Mouse (Mus musculus) liver, embryonic 16.5 days (tissue): ENCODE data around the gene Bax. TPM values are rescaled to one million over a fixed set of nuclear protein-coding genes. Genes with fewer than 3 reads are reported as not detected.
"Not testable (repeated sequence)": the region's sequence is repeated elsewhere in the genome, so short reads cannot be mapped to it uniquely, and the experiment has no call there.

Source experiments
- ATAC-seq: fragments of 200-750 bp; cut with Nextera tagmentation; 2 replicates; pipeline ENCODE4 v1.8.0; 2017; ENCODE audit warnings: low read depth, mild to moderate bottlenecking, moderate number of reproducible peaks, moderate library complexity
- H3K27ac ChIP-seq: fragments of 300-500 bp; sonication (generic); 2 replicates; pipeline ENCODE4 v1.5.1; 2014; ENCODE audit warnings: mild to moderate bottlenecking, low read length
- H3K27me3 ChIP-seq: fragments of 300-500 bp; sonication (generic); 2 replicates; pipeline ENCODE4 v1.6.1; 2014; ENCODE audit warnings: low read depth, low read length, mixed read lengths; ENCODE audit not compliant: control insufficient read depth, insufficient read depth
- H3K36me3 ChIP-seq: fragments of 300-500 bp; sonication (generic); 2 replicates; pipeline ENCODE4 v1.6.1; 2014; ENCODE audit warnings: mild to moderate bottlenecking; ENCODE audit not compliant: control insufficient read depth, insufficient read depth
- H3K4me1 ChIP-seq: fragments of 300-500 bp; sonication (generic); 2 replicates; pipeline ENCODE4 v1.6.1; 2014; ENCODE audit warnings: low read depth, low read length, mixed read lengths; ENCODE audit not compliant: control insufficient read depth
- H3K4me2 ChIP-seq: fragments of 300-500 bp; sonication (generic); 2 replicates; pipeline ENCODE4 v1.6.1; 2014; ENCODE audit warnings: low read depth, low read length, mixed read lengths
- H3K4me3 ChIP-seq: fragments of 300-500 bp; sonication (generic); 2 replicates; pipeline ENCODE4 v1.5.1; 2014; ENCODE audit warnings: low read depth, mild to moderate bottlenecking, low read length
- H3K9ac ChIP-seq: fragments of 300-500 bp; sonication (generic); 2 replicates; pipeline ENCODE4 v1.6.1; 2014; ENCODE audit warnings: low read depth, low read length
- H3K9me3 ChIP-seq: fragments of 300-500 bp; sonication (generic); replicated peaks from 2 replicates; pipeline ENCODE4 v1.6.1; 2016; ENCODE audit warnings: low read length; ENCODE audit not compliant: control insufficient read depth
- WGBS: fragments of 180-500 bp; shearing (Covaris S2); extraction: QIAGEN DNeasy Blood & Tissue Kit; methylation state at CpG from one replicate; pipeline ENCODE4 v1.1.7; 2014; ENCODE audit not compliant: insufficient replicate concordance; 5-methylcytosine and 5-hydroxymethylcytosine counted together
- polyA plus RNA-seq: library from polyadenylated mRNA; unstranded; fragments of >200 nt; fragmentation: Nextera tagmentation; extraction: Ambion mirVana; gene quantifications from 2 replicates; pipeline ENCODE4 v1.2.1, GENCODE M21; 2015

The Bax gene
- polyA plus RNA-seq, 1 experiment from 2014 or later = 63.3 TPM

DNA sequence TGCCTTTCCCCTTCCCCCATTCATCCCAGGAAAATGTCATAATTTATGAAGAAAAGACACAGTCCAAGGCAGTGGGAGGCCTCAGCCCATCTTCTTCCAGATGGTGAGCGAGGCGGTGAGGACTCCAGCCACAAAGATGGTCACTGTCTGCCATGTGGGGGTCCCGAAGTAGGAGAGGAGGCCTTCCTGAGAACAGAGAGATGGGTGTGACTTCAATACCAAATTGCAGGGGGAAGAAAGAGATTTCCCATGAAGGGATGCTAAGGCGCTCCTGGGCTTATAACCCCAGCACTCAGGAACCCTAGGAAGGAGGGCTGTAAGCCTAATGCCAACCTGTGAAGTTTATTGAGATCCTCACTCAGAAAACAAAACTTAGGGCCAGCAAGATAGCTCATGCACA, 4.9 kb downstream of the Bax start:
- Histone ChIP-seq H3K27ac (peak overlapping the region; percentile 99), H3K36me3 (peaks cover 31% of the 10 kb centered on the region), H3K4me2 (peak overlapping the region; percentile 79; the same call in 1 of the 2 replicates), H3K4me3 (peak overlapping the region; percentile 35), H3K9ac (peak overlapping the region; percentile 52; the same call in 1 of the 2 replicates), H3K27me3 (no peaks in the 10 kb centered on the region), H3K9me3 (no peaks in the 10 kb centered on the region), H3K4me1 (peaks cover 54% of the 10 kb centered on the region)
- 88% methylated on average over 4 of the region's 4 CpGs for WGBS
- ATAC-seq = no peak

GRCm38 (mm10) chr7:45461326-45461725, 5.4 kb downstream of the Bax start:
- no peaks in the 10 kb centered on the region for H3K27me3 ChIP-seq
- peak overlapping the region; percentile 99 for H3K27ac ChIP-seq
- peak overlapping the region; percentile 70 for H3K9ac ChIP-seq
- H3K36me3 ChIP-seq = peaks cover 31% of the 10 kb centered on the region
- H3K4me1 ChIP-seq = peaks cover 58% of the 10 kb centered on the region
- H3K9me3 ChIP-seq = no peaks in the 10 kb centered on the region
- ATAC-seq = peak; percentile 8
- H3K4me3 ChIP-seq = peak overlapping the region; percentile 70
- 50% methylated on average over 5 of the region's 5 CpGs for WGBS
- H3K4me2 ChIP-seq = peak overlapping the region; percentile 79

DNA sequence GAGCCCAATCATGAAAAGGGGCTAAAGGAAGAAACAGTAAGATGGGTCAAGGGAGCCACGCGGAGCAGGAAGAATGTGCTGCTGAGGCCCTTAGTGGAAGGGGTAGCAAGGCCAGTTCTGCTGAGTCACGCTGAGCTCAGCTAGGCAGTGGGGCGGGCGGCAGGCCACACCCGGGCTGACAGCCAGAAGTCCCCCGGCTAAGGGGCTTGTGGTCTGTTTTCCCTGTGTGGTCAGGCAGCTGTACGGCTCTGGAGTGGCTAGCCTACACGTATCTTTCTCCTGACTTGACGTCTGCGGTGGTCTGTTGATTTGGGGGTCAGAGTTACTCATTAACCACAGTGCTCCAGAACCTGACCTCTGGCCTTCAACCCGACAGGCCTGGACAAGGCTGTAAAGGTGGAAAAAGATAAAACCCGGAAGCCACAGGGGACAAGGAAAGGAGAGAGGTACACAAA, 5.8 kb downstream of the Bax start:
- 2% methylated on average over 13 of the region's 13 CpGs for WGBS
- no peaks in the 10 kb centered on the region for H3K27me3 ChIP-seq
- H3K27ac ChIP-seq = peak overlapping the region; percentile 99
- peaks cover 58% of the 10 kb centered on the region for H3K4me1 ChIP-seq
- H3K4me3 ChIP-seq = peak overlapping the region; percentile 70
- H3K4me2 ChIP-seq = peak overlapping the region; percentile 79
- peak; percentile 70 for ATAC-seq
- H3K36me3 ChIP-seq = peaks cover 31% of the 10 kb centered on the region
- peak overlapping the region; percentile 70 for H3K9ac ChIP-seq
- H3K9me3 ChIP-seq = no peaks in the 10 kb centered on the region

GRCm38 (mm10) chr7:45460377-45460776, 6.3 kb downstream of the Bax start:
- no peaks in the 10 kb centered on the region for H3K27me3 ChIP-seq
- H3K4me3 ChIP-seq = peak overlapping the region; percentile 70
- peaks cover 53% of the 10 kb centered on the region for H3K4me1 ChIP-seq
- H3K9me3 ChIP-seq = no peaks in the 10 kb centered on the region
- H3K9ac ChIP-seq = peak overlapping the region; percentile 70
- ATAC-seq = no peak
- WGBS = 26% methylated on average over 7 of the region's 7 CpGs
- H3K4me2 ChIP-seq = peak overlapping the region; percentile 79
- H3K36me3 ChIP-seq = peaks cover 31% of the 10 kb centered on the region
- H3K27ac ChIP-seq = peak overlapping the region; percentile 99

DNA sequence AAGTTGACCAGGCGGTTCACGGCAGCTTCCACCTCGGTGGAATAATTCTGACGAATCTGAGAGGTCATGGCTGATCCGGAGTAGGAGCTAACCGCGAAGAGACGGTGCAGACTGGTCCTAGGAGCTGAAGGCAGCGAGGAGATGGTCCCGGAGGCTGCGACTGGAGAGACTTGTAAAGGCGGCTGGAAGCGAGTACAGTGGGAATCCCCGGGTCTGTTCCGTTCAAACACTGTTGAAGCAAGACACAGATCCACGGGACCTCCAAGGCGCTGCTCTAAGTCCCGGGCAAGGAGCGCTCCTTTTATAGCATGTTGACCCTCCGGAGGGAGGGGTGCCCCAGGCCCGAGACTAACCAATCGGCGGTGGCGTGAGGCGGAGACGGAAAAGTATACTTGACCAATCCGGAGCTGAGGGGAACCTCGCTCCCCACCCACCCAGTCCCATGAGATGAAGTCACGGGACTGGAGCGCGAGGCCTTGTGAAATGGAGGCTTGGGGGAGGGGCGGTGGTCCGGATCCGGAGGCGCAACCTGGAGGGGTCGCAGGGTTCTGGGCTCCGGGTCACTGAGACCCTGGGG, 7.0 kb downstream of the Bax start, which contains the start of gene Ftl1:
Gene Ftl1, minus strand, starts transcription at position 321 of the 577 bp plus-strand sequence.
- ATAC-seq = peak; percentile 88
- H3K27ac ChIP-seq = peak within 1 kb of the TSS; percentile 99
- not testable (repeated sequence) for H3K27me3 ChIP-seq, H3K9me3 ChIP-seq
- peak within 1 kb of the TSS; percentile 70 for H3K4me3 ChIP-seq
- peaks cover 29% of the 10 kb centered on the region for H3K36me3 ChIP-seq
- H3K9ac ChIP-seq = peak within 1 kb of the TSS; percentile 71
- peak within 1 kb of the TSS; percentile 84 for H3K4me2 ChIP-seq
- H3K4me1 ChIP-seq = peaks cover 50% of the 10 kb centered on the region
- under 1% methylated on average over 35 of the region's 37 CpGs for WGBS

GRCm38 (mm10) chr7:45458748-45459563, 7.7 kb downstream of the Bax start:
- peak overlapping the region; percentile 84 for H3K4me2 ChIP-seq
- peak overlapping the region; percentile 70 for H3K4me3 ChIP-seq
- peak overlapping the region; percentile 71 for H3K9ac ChIP-seq
- peaks cover 29% of the 10 kb centered on the region for H3K36me3 ChIP-seq
- H3K27me3 ChIP-seq = no peaks in the 10 kb centered on the region
- H3K9me3 ChIP-seq = no peaks in the 10 kb centered on the region
- peaks cover 50% of the 10 kb centered on the region for H3K4me1 ChIP-seq
- peak; percentile 28 for ATAC-seq
- WGBS = 1% methylated on average over 41 of the region's 43 CpGs
- peak overlapping the region; percentile 93 for H3K27ac ChIP-seq

DNA sequence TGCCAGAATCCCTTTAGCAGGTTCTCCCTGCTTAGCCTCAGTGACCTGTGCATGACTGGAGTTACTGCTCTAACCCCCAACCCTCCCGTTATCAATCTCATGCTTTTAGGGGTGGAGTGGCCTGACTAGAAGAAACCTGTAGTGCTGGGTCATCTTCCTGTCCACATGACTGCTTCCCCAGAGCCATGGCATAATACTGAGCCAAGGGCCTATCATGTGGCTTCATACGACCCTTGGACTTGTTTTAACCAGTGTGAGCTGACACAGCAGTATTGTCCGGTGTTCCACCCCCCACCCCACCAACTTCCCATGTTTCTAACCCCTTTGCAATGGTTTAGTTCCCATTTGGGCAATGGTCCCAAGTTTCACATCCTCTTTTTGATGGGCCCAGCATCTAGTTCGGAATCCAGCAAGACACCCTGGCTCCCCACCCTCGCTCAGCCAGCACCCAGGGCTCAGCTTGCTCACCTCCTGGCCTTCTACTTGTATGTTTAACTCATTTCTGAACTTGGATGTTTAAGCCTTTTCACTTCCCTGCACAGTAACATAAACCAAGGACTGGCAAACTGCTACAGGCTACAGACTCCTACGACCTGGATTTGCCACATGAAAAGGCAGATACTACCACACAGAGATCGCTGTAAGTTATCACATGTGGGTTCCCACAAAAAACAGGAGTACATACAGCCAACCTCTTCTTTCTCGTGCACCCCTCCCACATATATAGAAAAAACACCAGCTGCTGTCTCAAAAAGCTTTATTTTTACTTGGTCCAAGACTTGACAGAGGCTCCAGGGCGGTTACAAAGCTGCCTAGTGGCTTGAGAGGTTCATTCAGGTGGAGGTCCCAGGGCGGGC, 9.3 kb downstream of the Bax start:
- Histone ChIP-seq H3K27ac (peak overlapping the region; percentile 93), H3K27me3 (no peaks in the 10 kb centered on the region), H3K4me1 (peaks cover 50% of the 10 kb centered on the region), H3K36me3 (peaks cover 27% of the 10 kb centered on the region), H3K4me2 (peak overlapping the region; percentile 84), H3K9me3 (no peaks in the 10 kb centered on the region), H3K9ac (peak overlapping the region; percentile 43), H3K4me3 (peak overlapping the region; percentile 70)
- peak; percentile 15 for ATAC-seq
- 40% methylated on average over 10 of the region's 10 CpGs for WGBS

DNA sequence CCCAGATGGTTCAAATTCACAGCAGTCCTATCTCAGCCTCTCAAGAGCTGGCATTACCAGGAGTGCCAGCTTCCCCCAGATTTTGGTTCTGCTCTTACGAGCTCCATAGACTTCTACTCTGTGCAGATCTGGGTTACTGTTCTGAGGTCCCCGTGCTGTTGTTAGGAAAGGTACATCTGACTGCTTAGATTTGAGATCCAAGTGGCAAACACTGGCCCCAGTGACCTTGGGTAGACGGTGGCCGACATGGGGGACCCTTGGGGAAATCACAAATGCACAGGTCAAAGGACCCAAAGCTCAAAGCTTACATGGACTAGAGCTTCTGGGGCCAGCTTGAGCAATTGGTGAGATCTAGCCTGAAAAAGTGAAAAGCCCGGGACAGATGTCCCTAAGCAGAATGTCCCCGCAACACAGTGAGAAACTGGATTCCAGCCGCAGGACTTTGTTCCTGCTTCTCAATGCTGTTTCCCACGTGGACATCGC, 9.9 kb downstream of the Bax start:
- WGBS = 47% methylated on average over 9 of the region's 9 CpGs
- Histone ChIP-seq H3K4me3 (peak overlapping the region; percentile 70), H3K4me2 (peak overlapping the region; percentile 84), H3K27ac (peak overlapping the region; percentile 93), H3K9ac (no peak overlapping the region; the same call in 1 of the 2 replicates), H3K27me3 (no peaks in the 10 kb centered on the region), H3K36me3 (peaks cover 25% of the 10 kb centered on the region), H3K9me3 (no peaks in the 10 kb centered on the region), H3K4me1 (peaks cover 47% of the 10 kb centered on the region)
- ATAC-seq = no peak
